12 mouse cellular contexts compared by ENCODE assay signal in genomic region chr2:60044988-60045387, GRCm38 (mm10).
DNase-seq lines count a peak whose midpoint lies in the region; ATAC-seq and TF ChIP-seq lines count a peak whose summit lies in the region.
"Had no signal": no experiment of that assay in that cellular context is flagged by ENCODE, and none has a peak within 500 bp of the region (broad histone marks: within the 10 kb centered on the region; RNA-seq: fewer than 3 reads in every experiment).

No protein-coding gene starts in this region.

- no peak overlapping the region for H3K4me3 ChIP-seq in intestine, postnatal 0 days (ENCODE audit: low read depth, low read length)
- H3K4me3 ChIP-seq in intestine, embryonic 15.5 days (replicated peaks) = no peak overlapping the region
- H3K4me3 ChIP-seq in midbrain, postnatal 0 days (ENCODE audit: low read depth, low read length) = no peak overlapping the region
- H3K4me3 ChIP-seq in midbrain, embryonic 11.5 days (ENCODE audit: low read depth, low read length) = no peak overlapping the region
- H3K4me3 ChIP-seq: heart, embryonic 12.5 days had no signal

- no peak overlapping the region for H3K27ac ChIP-seq in intestine, postnatal 0 days (ENCODE audit: low read depth, low read length)
- no peak overlapping the region for H3K27ac ChIP-seq in intestine, embryonic 15.5 days
- H3K27ac ChIP-seq in midbrain, postnatal 0 days (ENCODE audit: low read depth, low read length) = no peak overlapping the region
- no peak overlapping the region for H3K27ac ChIP-seq in midbrain, embryonic 11.5 days (ENCODE audit: low read depth, low read length)

- no peak for DNase-seq in midbrain, postnatal 0 days (ENCODE audit: low spot score)
- no peak for DNase-seq in midbrain, embryonic 11.5 days (ENCODE audit: low spot score, missing footprints)
- peak; percentile 70 for DNase-seq in R1 (ENCODE audit: low read depth, low spot score)
- no peak for DNase-seq in gastrocnemius, postnatal 36 days
- no peak for DNase-seq in embryo, embryonic 11 days
- DNase-seq in kidney, adult 11 months = no peak
- DNase-seq: adrenal gland, postnatal 36 days; cerebellum, postnatal 25 days; kidney, adult 2 months had no signal

- no peaks in the 10 kb centered on the region for H3K27me3 ChIP-seq in intestine, postnatal 0 days (replicated peaks; ENCODE audit: control insufficient read depth, insufficient read depth, low read length)
- H3K27me3 ChIP-seq in intestine, embryonic 15.5 days (replicated peaks) = no peaks in the 10 kb centered on the region
- no peaks in the 10 kb centered on the region for H3K27me3 ChIP-seq in midbrain, postnatal 0 days (ENCODE audit: insufficient read depth, low read length)
- H3K27me3 ChIP-seq in midbrain, embryonic 11.5 days (ENCODE audit: control insufficient read depth, insufficient read depth, low read length) = no peaks in the 10 kb centered on the region
- H3K27me3 ChIP-seq: heart, embryonic 12.5 days had no signal

- ATAC-seq in intestine, postnatal 0 days = no peak
- ATAC-seq in intestine, embryonic 15.5 days = no peak
- no peak for ATAC-seq in midbrain, postnatal 0 days (ENCODE audit: low FRiP score)
- ATAC-seq in midbrain, embryonic 11.5 days (ENCODE audit: low FRiP score) = no peak

- no peak overlapping the region for H3K9ac ChIP-seq in intestine, postnatal 0 days (ENCODE audit: low read depth, low read length)
- no peak overlapping the region for H3K9ac ChIP-seq in intestine, embryonic 15.5 days
- H3K9ac ChIP-seq in midbrain, postnatal 0 days (replicated peaks; ENCODE audit: low read length, poor library complexity, severe bottlenecking) = no peak overlapping the region
- H3K9ac ChIP-seq in midbrain, embryonic 11.5 days (ENCODE audit: low read length) = no peak overlapping the region
- H3K9ac ChIP-seq: heart, embryonic 12.5 days had no signal

- no peaks in the 10 kb centered on the region for H3K36me3 ChIP-seq in intestine, postnatal 0 days (ENCODE audit: control insufficient read depth, insufficient read depth)
- H3K36me3 ChIP-seq in intestine, embryonic 15.5 days = no peaks in the 10 kb centered on the region
- no peaks in the 10 kb centered on the region for H3K36me3 ChIP-seq in midbrain, postnatal 0 days (ENCODE audit: insufficient read depth, low read length)
- no peaks in the 10 kb centered on the region for H3K36me3 ChIP-seq in midbrain, embryonic 11.5 days (ENCODE audit: control insufficient read depth, insufficient read depth, low read length)

- peak; percentile 61 for TF ChIP-seq CTCF in intestine, postnatal 0 days (IDR thresholded peaks at IDR 0.05; ENCODE audit: low read depth)
- TF ChIP-seq CTCF in midbrain, postnatal 0 days (IDR thresholded peaks at IDR 0.05) = peak; percentile 38

- H3K9me3 ChIP-seq in intestine, postnatal 0 days (ENCODE audit: control insufficient read depth) = no peaks in the 10 kb centered on the region
- H3K9me3 ChIP-seq in intestine, embryonic 15.5 days = no peaks in the 10 kb centered on the region
- no peaks in the 10 kb centered on the region for H3K9me3 ChIP-seq in midbrain, postnatal 0 days (ENCODE audit: low read length)
- H3K9me3 ChIP-seq in midbrain, embryonic 11.5 days (ENCODE audit: control insufficient read depth, low read length) = no peaks in the 10 kb centered on the region
- H3K9me3 ChIP-seq: heart, embryonic 12.5 days had no signal

- intact Hi-C loops in gastrocnemius, postnatal 36 days (cut with DNase I) = loop anchor here (5.0 to 10.0 kb wide), 2 partner anchors 72 to 160 kb away; partner anchors contain the start of genes Baz2b and March7

- H3K4me1 ChIP-seq in intestine, postnatal 0 days (replicated peaks; ENCODE audit: control insufficient read depth, insufficient read depth, low read length) = peaks cover 9% of the 10 kb centered on the region; the same call in 1 of the 2 replicates
- peaks cover 8% of the 10 kb centered on the region for H3K4me1 ChIP-seq in intestine, embryonic 15.5 days (replicated peaks)
- H3K4me1 ChIP-seq in midbrain, postnatal 0 days (ENCODE audit: insufficient read depth, low read length) = no peaks in the 10 kb centered on the region
- H3K4me1 ChIP-seq in midbrain, embryonic 11.5 days (ENCODE audit: control insufficient read depth, insufficient read depth, low read length) = no peaks in the 10 kb centered on the region

- no peak overlapping the region for H3K4me2 ChIP-seq in intestine, postnatal 0 days (replicated peaks; ENCODE audit: low read depth)
- H3K4me2 ChIP-seq in intestine, embryonic 15.5 days (replicated peaks) = no peak overlapping the region
- no peak overlapping the region for H3K4me2 ChIP-seq in midbrain, postnatal 0 days (ENCODE audit: low read depth, low read length, poor library complexity, severe bottlenecking)
- H3K4me2 ChIP-seq in midbrain, embryonic 11.5 days = no peak overlapping the region
- H3K4me2 ChIP-seq: heart, embryonic 12.5 days had no signal
